Mouse (Mus musculus): Measurements from ENCODE around the gene Fam129a. TPM values are rescaled to one million over a fixed set of nuclear protein-coding genes. Genes with fewer than 3 reads are reported as not detected.
A peak's percentile ranks its signal among the peaks of the same experiment; 100 is the strongest.

The Fam129a gene
- total and polyA plus RNA-seq, 2 experiments from 2014 or later, result 1.2 to 1.4 TPM

DNA sequence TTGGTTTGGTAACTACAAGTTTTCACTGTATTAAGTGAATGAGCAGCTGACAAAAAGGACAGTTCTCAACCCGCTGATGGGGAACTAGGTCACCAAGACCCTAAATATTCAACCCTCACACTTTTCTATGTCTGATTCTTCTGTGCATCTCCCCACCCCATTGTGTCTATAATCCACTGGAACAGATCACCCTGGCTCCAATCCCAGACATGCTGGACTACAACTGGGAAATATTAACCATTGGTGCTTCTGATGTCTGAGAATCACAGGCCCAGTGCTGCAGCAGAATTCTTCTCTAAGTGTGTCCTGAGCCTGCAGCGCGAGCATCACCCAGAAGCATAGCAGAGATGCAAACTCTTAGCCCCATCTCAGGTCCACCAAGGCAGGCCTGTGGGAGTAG, 110.0 kb downstream of the Fam129a start:
- TF ChIP-seq CTCF (IDR thresholded peaks at IDR 0.05), result no peak
- no peaks in the 10 kb centered on the region for H3K9me3 ChIP-seq (ENCODE audit: low read length)
- 70% methylated on average over 3 of the region's 3 CpGs for WGBS

GRCm38 (mm10) chr1:151682896-151683295, 111.9 kb downstream of the Fam129a start:
- H3K4me2 ChIP-seq (ENCODE audit: low read depth, low read length, poor library complexity, severe bottlenecking), result no peak overlapping the region
- H3K4me3 ChIP-seq (ENCODE audit: low read depth, low read length), result no peak overlapping the region
- no peak for TF ChIP-seq CTCF (IDR thresholded peaks at IDR 0.05)
- H3K4me1 ChIP-seq (ENCODE audit: insufficient read depth, low read length), result no peaks in the 10 kb centered on the region
- ATAC-seq (ENCODE audit: low FRiP score) (no peak), DNase-seq (ENCODE audit: low spot score) (no peak)
- H3K27ac ChIP-seq (ENCODE audit: low read depth, low read length), result no peak overlapping the region
- no peaks in the 10 kb centered on the region for H3K36me3 ChIP-seq (ENCODE audit: insufficient read depth, low read length)
- H3K9ac ChIP-seq (replicated peaks; ENCODE audit: low read length, poor library complexity, severe bottlenecking), result no peak overlapping the region
- no peaks in the 10 kb centered on the region for H3K9me3 ChIP-seq (ENCODE audit: low read length)
- 95% methylated on average over 6 of the region's 6 CpGs for WGBS
- no peaks in the 10 kb centered on the region for H3K27me3 ChIP-seq (ENCODE audit: insufficient read depth, low read length)

More for the DNA sequence above, 110.0 kb downstream of the Fam129a start:
- no peak overlapping the region for H3K9ac ChIP-seq (replicated peaks; ENCODE audit: low read length, poor library complexity, severe bottlenecking)
- no peaks in the 10 kb centered on the region for H3K36me3 ChIP-seq (ENCODE audit: insufficient read depth, low read length)
- H3K27ac ChIP-seq (ENCODE audit: low read depth, low read length), result no peak overlapping the region
- H3K27me3 ChIP-seq (ENCODE audit: insufficient read depth, low read length), result no peaks in the 10 kb centered on the region
- H3K4me2 ChIP-seq (ENCODE audit: low read depth, low read length, poor library complexity, severe bottlenecking), result no peak overlapping the region
- no peaks in the 10 kb centered on the region for H3K4me1 ChIP-seq (ENCODE audit: insufficient read depth, low read length)
- no peak for ATAC-seq (ENCODE audit: low FRiP score)
- H3K4me3 ChIP-seq (ENCODE audit: low read depth, low read length), result no peak overlapping the region
- peak; percentile 58 for DNase-seq (ENCODE audit: low spot score)

DNA sequence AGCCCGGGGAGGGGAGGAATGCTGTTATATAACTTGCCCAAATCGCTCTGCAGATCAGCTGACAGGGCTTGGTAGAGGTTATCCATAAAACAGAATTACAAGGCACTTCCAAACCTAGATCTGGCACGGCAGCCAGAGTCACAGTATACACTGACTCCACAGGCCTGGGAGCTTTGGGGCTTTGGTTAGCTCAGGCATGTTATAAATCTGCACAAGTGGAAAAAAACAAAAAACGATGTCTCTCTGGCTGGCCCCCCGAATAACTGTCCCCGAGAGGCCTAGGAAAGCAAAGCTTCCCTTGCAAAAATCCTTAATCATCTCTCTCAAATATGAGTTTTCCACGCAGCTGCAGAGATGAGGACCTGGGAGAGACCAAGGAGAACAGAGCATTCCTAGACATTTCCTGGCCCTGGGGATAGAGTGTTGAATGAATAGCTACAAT, 113.5 kb downstream of the Fam129a start:
- TF ChIP-seq CTCF (IDR thresholded peaks at IDR 0.05), result no peak
- WGBS, result 70% methylated on average over 7 of the region's 7 CpGs

GRCm38 (mm10) chr1:151684978-151685377, 114.0 kb downstream of the Fam129a start:
- 78% methylated on average over 5 of the region's 5 CpGs for WGBS
- Histone ChIP-seq H3K27ac (ENCODE audit: low read depth, low read length) (no peak overlapping the region), H3K9me3 (ENCODE audit: low read length) (no peaks in the 10 kb centered on the region), H3K4me3 (ENCODE audit: low read depth, low read length) (no peak overlapping the region), H3K4me1 (ENCODE audit: insufficient read depth, low read length) (no peaks in the 10 kb centered on the region), H3K4me2 (ENCODE audit: low read depth, low read length, poor library complexity, severe bottlenecking) (no peak overlapping the region), H3K27me3 (ENCODE audit: insufficient read depth, low read length) (no peaks in the 10 kb centered on the region), H3K36me3 (ENCODE audit: insufficient read depth, low read length) (no peaks in the 10 kb centered on the region), H3K9ac (replicated peaks; ENCODE audit: low read length, poor library complexity, severe bottlenecking) (no peak overlapping the region)
- TF ChIP-seq CTCF (IDR thresholded peaks at IDR 0.05), result no peak
- ATAC-seq (ENCODE audit: low FRiP score) (no peak), DNase-seq (ENCODE audit: low spot score) (no peak)

More for the DNA sequence above, 113.5 kb downstream of the Fam129a start:
- H3K27ac ChIP-seq (ENCODE audit: low read depth, low read length), result no peak overlapping the region
- H3K9ac ChIP-seq (replicated peaks; ENCODE audit: low read length, poor library complexity, severe bottlenecking), result no peak overlapping the region
- H3K4me2 ChIP-seq (ENCODE audit: low read depth, low read length, poor library complexity, severe bottlenecking), result no peak overlapping the region
- H3K4me3 ChIP-seq (ENCODE audit: low read depth, low read length), result no peak overlapping the region
- no peaks in the 10 kb centered on the region for H3K4me1 ChIP-seq (ENCODE audit: insufficient read depth, low read length)
- DNase-seq (ENCODE audit: low spot score), result no peak
- no peaks in the 10 kb centered on the region for H3K36me3 ChIP-seq (ENCODE audit: insufficient read depth, low read length)
- ATAC-seq (ENCODE audit: low FRiP score), result no peak
- no peaks in the 10 kb centered on the region for H3K27me3 ChIP-seq (ENCODE audit: insufficient read depth, low read length)
- H3K9me3 ChIP-seq (ENCODE audit: low read length), result no peaks in the 10 kb centered on the region

DNA sequence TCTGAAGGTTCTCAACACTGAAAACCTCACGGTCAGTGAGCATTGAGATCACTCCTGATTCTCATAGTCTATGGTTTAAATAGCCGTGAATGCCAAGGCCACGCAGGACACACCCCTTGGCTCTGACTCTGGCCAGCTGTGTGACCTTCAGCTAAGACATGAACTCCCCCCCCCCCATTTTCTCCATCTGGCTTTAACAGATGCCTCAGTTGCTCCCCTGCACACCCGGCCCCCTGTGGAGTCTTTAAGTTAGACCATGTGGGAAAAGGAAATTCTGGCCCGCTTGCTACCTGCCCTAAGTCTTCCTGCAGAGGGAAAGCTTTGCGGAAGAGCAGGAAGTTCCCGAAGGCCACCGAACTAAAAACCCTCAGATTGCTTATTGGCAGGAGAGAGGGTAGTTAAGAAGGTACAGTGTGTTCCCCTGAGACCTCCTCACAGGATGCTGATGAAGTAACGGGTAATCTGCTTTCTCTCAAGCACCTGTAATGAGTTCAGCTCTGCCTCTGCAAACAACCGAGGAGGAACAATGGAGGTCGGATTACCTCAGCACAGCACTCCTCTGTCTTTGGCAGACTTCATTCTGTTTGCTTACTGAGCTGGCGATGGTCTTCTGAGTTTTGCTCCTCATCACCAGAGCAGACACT, 114.8 kb downstream of the Fam129a start:
- DNase-seq (ENCODE audit: low spot score) (no peak), ATAC-seq (ENCODE audit: low FRiP score) (no peak)
- Histone ChIP-seq H3K27me3 (ENCODE audit: insufficient read depth, low read length) (no peaks in the 10 kb centered on the region), H3K9me3 (ENCODE audit: low read length) (no peaks in the 10 kb centered on the region), H3K9ac (replicated peaks; ENCODE audit: low read length, poor library complexity, severe bottlenecking) (no peak overlapping the region), H3K4me3 (ENCODE audit: low read depth, low read length) (no peak overlapping the region), H3K27ac (ENCODE audit: low read depth, low read length) (no peak overlapping the region), H3K4me1 (ENCODE audit: insufficient read depth, low read length) (no peaks in the 10 kb centered on the region), H3K4me2 (ENCODE audit: low read depth, low read length, poor library complexity, severe bottlenecking) (no peak overlapping the region), H3K36me3 (ENCODE audit: insufficient read depth, low read length) (no peaks in the 10 kb centered on the region)
- WGBS, result 24% methylated on average over 12 of the region's 12 CpGs
- no peak for TF ChIP-seq CTCF (IDR thresholded peaks at IDR 0.05)

DNA sequence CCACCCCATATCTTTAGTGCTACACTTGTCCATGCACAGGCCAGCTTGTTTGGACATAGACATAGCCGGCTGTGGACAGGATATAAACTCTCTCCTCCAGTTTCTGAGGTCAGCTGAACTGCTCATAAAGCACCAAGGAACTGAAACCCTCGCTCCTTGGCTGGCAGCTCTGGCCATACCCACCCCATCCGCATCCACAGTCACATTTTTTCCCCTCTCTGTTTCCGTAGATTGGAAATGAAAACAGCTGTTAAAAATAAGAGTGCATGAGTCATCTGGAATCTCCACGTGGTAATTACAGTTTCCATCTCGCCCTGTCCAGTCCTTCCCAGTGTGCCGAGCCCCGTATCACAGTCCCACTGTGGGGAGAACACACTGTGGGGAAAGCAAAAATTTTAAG, 115.7 kb downstream of the Fam129a start:
- Histone ChIP-seq H3K4me2 (ENCODE audit: low read depth, low read length, poor library complexity, severe bottlenecking) (no peak overlapping the region), H3K4me1 (ENCODE audit: insufficient read depth, low read length) (no peaks in the 10 kb centered on the region), H3K36me3 (ENCODE audit: insufficient read depth, low read length) (no peaks in the 10 kb centered on the region), H3K9me3 (ENCODE audit: low read length) (no peaks in the 10 kb centered on the region), H3K27ac (ENCODE audit: low read depth, low read length) (no peak overlapping the region), H3K4me3 (ENCODE audit: low read depth, low read length) (no peak overlapping the region), H3K27me3 (ENCODE audit: insufficient read depth, low read length) (no peaks in the 10 kb centered on the region), H3K9ac (replicated peaks; ENCODE audit: low read length, poor library complexity, severe bottlenecking) (no peak overlapping the region)
- DNase-seq (ENCODE audit: low spot score) (no peak), ATAC-seq (ENCODE audit: low FRiP score) (no peak)
- WGBS, result 75% methylated on average over 8 of the region's 8 CpGs
- no peak for TF ChIP-seq CTCF (IDR thresholded peaks at IDR 0.05)

Data from midbrain, postnatal 0 days (tissue).